Mouse (Mus musculus): ENCODE measurements at regions not wholly inside any gene's neighbourhood (a gene's known extent, or its start where the extent isn't known, plus 50 kb on each side); places are given as distances from the start of the nearest gene placed in this dataset.

DNA sequence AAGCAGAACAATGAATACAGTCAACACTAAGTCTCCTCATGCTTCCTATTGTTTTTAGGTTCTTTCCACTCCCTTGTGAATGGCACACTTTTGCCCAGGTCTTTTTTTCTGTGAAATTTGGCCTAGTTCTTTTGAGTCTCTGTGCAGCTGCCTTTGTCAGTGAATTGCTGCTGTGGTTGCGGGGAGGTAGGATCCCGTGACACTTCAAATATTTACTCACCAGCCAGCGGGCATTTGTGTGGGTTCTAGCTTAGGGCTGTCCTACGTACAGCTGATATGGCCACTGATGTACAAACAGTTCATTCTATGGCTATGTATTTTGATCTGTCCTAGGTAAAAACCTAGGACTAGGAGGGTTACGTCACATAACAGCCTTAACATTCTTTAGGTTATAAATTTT lies 112.1 kb downstream of the Ube2e3 start:
- TF ChIP-seq MYOD1 (IDR thresholded peaks at IDR 0.05; ENCODE audit: control insufficient read depth, insufficient read length, low read depth) (no peak), CTCF (IDR thresholded peaks at IDR 0.05; ENCODE audit: control insufficient read depth, insufficient read depth, insufficient read length) (no peak), USF1 (IDR thresholded peaks at IDR 0.05; ENCODE audit: low read depth) (no peak)

Measured in C2C12 (cell line).